Mouse (Mus musculus) liver, embryonic 11.5 days (tissue): ENCODE results near the gene Ankrd13b. TPM values are rescaled to one million over a fixed set of nuclear protein-coding genes. Genes with fewer than 3 reads are reported as not detected.

ENCODE experiments used
- ATAC-seq: fragments of 200-750 bp; cut with Nextera tagmentation; replicated peaks from 2 replicates; pipeline ENCODE4 v1.8.0; 2017; ENCODE audit warnings: moderate number of reproducible peaks, mild to moderate bottlenecking, moderate TSS enrichment, moderate library complexity; ENCODE audit not compliant: low FRiP score
- DNase-seq: peaks from one replicate; pipeline ENCODE4 v3.0.0-alpha.2; 2017; ENCODE audit warnings: low spot score
- H3K27ac ChIP-seq: fragments of 300-500 bp; sonication (generic); 2 replicates; pipeline ENCODE4 v1.5.1; 2014; ENCODE audit warnings: mild to moderate bottlenecking, low read depth, low read length, control low read depth
- H3K27me3 ChIP-seq: fragments of 300-500 bp; sonication (generic); replicated peaks from 2 replicates; pipeline ENCODE4 v1.6.1; 2014; ENCODE audit warnings: low read length, mixed read lengths; ENCODE audit not compliant: control insufficient read depth, insufficient read depth
- H3K36me3 ChIP-seq: fragments of 300-500 bp; sonication (generic); 2 replicates; pipeline ENCODE4 v1.6.1; 2014; ENCODE audit warnings: mild to moderate bottlenecking, low read length, moderate library complexity, mixed read lengths; ENCODE audit not compliant: control insufficient read depth, insufficient read depth
- H3K4me1 ChIP-seq: fragments of 300-500 bp; sonication (generic); replicated peaks from 2 replicates; pipeline ENCODE4 v1.6.1; 2014; ENCODE audit warnings: low read length, mixed read lengths; ENCODE audit not compliant: control insufficient read depth, insufficient read depth
- H3K4me2 ChIP-seq: fragments of 300-500 bp; sonication (generic); 2 replicates; pipeline ENCODE4 v1.6.1; 2014; ENCODE audit warnings: mild to moderate bottlenecking, control low read depth, moderate library complexity
- H3K4me3 ChIP-seq: fragments of 300-500 bp; sonication (generic); 2 replicates; pipeline ENCODE4 v1.5.1; 2014; ENCODE audit warnings: low read depth, low read length, control low read depth
- H3K9ac ChIP-seq: fragments of 300-500 bp; sonication (generic); 2 replicates; pipeline ENCODE4 v1.6.1; 2014; ENCODE audit warnings: low read depth, low read length, control low read depth
- H3K9me3 ChIP-seq: fragments of 300-500 bp; sonication (generic); 2 replicates; pipeline ENCODE4 v1.6.1; 2016; ENCODE audit warnings: low read length, inconsistent platforms, mixed read lengths; ENCODE audit not compliant: control insufficient read depth
- WGBS: fragments of 180-500 bp; shearing (Covaris S2); extraction: QIAGEN DNeasy Blood & Tissue Kit; methylation state at CpG from one replicate; pipeline ENCODE4 v1.1.7; 2014; 5-methylcytosine and 5-hydroxymethylcytosine counted together
- polyA plus RNA-seq: library from polyadenylated mRNA; unstranded; fragments of >200 nt; fragmentation: Nextera tagmentation; extraction: Ambion mirVana; gene quantifications from 2 replicates; pipeline ENCODE4 v1.2.1, GENCODE M21; 2014

Ankrd13b gene
- polyA plus RNA-seq, 1 experiment from 2014 or later = 5.6 TPM

DNA sequence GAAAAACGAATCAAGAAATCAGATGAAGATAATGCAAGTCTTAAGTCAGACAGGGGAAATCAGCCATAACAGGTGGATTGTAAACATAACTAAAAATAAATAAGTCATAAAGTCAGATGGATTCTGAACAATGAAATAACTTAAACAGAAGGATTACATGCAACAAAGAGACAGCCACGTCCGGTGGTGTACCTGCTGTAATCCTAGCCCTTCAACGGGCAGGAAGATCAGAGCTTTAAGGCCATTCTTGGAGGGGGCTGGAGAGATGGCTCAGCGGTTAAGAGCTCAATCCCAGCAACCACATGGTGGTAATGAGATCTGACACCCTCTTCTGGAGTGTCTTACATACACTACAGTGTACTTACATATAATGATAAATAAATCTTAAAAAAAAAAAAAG lies 21.9 kb upstream of the Ankrd13b start:
- ATAC-seq (no peak), DNase-seq (peak; percentile 27)
- Histone ChIP-seq H3K27me3 (peaks cover 14% of the 10 kb centered on the region), H3K27ac (no peak overlapping the region), H3K9ac (no peak overlapping the region), H3K36me3 (peaks cover 8% of the 10 kb centered on the region; the same call in 1 of the 2 replicates), H3K4me3 (no peak overlapping the region), H3K4me2 (no peak overlapping the region), H3K4me1 (peaks cover 34% of the 10 kb centered on the region), H3K9me3 (no peaks in the 10 kb centered on the region)
- WGBS = 73% methylated on average over 5 of the region's 5 CpGs

DNA sequence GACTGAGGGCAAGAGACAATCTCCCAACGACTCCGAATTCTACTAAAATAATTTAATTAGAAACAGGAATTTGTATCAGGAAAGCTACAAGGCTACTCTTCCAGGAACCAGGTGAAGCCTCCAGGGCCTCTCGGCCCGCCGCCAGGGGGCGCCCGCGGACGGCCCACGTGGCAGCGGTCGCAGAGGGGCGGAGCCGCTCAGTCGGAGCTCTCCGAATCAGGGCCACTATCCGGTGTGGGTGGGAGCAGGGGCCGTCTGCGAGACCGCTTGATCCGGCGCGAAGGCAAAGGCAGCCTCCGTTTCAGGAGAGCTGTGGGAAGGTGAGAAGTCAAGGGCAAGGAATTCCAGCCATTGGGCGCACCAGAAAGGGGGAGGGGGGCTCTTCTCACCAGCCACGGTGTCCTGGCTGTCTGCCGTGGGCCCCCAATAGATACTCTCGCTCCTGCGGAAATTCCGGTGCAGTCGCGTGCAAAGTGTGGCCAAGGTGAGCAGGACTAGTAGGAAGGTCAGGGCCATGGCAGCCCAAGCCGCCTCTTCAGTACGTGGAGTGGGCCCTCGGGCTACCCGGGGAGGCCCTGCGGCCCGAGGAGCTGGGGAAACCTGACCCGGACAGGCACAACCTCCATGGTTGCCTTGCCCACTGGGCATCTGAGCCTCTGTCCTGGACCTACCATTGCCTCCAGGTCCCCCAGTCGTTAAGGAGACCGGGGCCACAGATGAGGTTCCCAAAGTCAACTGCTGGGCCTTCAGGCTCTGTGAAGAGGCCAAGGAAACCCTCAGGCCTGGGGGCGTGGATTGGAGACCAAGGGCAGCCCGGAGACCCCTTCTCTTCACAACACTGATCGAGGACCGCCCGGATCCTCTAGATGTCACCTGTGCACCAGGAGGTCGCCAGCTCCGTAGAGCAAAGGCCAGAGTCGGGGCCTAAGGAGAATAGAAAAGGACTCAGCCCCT lies 18.9 kb upstream of the Ankrd13b start:
- H3K4me1 ChIP-seq = peaks cover 10% of the 10 kb centered on the region
- peak overlapping the region; percentile 30 for H3K9ac ChIP-seq
- ATAC-seq (peak; percentile 73), DNase-seq (peak; percentile 86)
- 25% methylated on average over 49 of the region's 49 CpGs for WGBS
- H3K36me3 ChIP-seq = peaks cover 37% of the 10 kb centered on the region
- H3K27me3 ChIP-seq = no peaks in the 10 kb centered on the region
- peak overlapping the region; percentile 39 for H3K4me3 ChIP-seq
- H3K9me3 ChIP-seq = no peaks in the 10 kb centered on the region
- peak overlapping the region; percentile 87 for H3K4me2 ChIP-seq
- H3K27ac ChIP-seq = no peak overlapping the region

DNA sequence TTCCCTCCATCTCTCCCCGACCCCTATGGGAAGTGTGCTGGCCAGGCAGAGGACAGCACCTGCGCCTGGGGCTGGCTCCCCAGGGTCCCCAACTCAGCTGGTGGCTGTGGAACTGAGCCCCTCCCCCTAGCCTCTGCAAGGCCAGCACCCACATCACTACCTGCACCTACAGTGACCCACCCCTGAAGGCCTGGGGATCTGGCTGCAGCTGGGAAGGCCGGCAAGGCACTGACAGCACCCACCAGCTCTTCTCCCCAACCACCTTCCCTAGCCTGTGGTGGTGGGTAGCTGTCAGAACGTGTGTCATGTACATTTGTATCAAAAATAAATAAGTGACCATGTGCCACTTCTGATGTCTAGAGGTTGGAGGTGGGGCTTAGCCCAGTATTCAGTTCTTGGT lies 17.9 kb upstream of the Ankrd13b start:
- H3K4me1 ChIP-seq = peaks cover 8% of the 10 kb centered on the region
- no peaks in the 10 kb centered on the region for H3K9me3 ChIP-seq

DNA sequence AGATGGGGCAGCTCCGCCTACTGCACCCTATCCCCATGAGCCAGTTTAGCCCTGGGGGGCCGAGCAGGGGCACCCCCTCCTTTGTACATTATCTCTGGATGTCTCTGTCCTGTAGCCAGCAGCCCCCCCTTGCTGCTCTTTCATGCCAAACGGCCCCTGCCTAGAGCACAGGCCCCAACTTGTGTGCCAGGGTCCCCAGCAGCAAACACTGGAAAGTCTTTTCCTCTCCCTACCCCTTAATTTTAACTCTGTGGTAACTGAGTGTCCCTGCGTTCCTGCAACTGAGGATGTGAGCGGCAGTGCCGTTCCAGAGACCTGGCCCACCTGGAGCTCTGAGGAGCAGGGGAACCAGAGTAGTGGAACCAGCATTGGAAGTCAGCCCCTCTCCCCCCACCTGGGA lies 17.5 kb upstream of the Ankrd13b start:
- H3K36me3 ChIP-seq = peaks cover 47% of the 10 kb centered on the region
- no peak overlapping the region for H3K9ac ChIP-seq
- no peak for ATAC-seq
- H3K4me2 ChIP-seq = no peak overlapping the region
- no peak overlapping the region; the same call in 1 of the 2 replicates for H3K27ac ChIP-seq
- H3K9me3 ChIP-seq = no peaks in the 10 kb centered on the region
- no peaks in the 10 kb centered on the region for H3K27me3 ChIP-seq
- no peak for DNase-seq
- H3K4me3 ChIP-seq = no peak overlapping the region
- 89% methylated on average over 6 of the region's 6 CpGs for WGBS
- H3K4me1 ChIP-seq = peaks cover 5% of the 10 kb centered on the region

More for the DNA sequence above, 17.9 kb upstream of the Ankrd13b start:
- Histone ChIP-seq H3K27me3 (no peaks in the 10 kb centered on the region), H3K9ac (no peak overlapping the region), H3K27ac (no peak overlapping the region; the same call in 1 of the 2 replicates), H3K4me2 (no peak overlapping the region), H3K36me3 (peaks cover 44% of the 10 kb centered on the region), H3K4me3 (no peak overlapping the region)
- DNase-seq = no peak
- WGBS = 55% methylated on average over 4 of the region's 4 CpGs
- ATAC-seq = 0 out of 2 replicates have a peak, but pooled peaks have one; percentile 8

DNA sequence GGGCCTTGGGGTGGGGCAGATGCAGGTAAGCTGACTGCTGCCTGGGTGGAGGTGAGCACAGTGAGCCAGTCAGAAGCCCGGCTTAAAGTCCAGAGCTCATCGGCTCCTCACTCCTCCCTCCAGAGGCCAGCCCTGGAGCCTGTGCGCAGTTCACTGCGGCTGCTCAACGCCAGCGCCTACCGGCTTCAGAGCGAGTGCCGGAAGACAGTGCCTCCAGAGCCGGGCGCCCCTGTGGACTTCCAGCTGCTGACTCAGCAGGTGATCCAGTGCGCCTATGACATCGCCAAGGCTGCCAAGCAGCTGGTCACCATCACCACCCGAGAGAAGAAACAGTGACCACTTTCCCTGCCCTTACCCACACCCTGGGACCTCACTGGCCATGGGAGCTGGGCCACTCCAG lies 16.8 kb upstream of the Ankrd13b start:
- Histone ChIP-seq H3K9ac (no peak overlapping the region), H3K27me3 (no peaks in the 10 kb centered on the region), H3K9me3 (no peaks in the 10 kb centered on the region), H3K36me3 (peaks cover 47% of the 10 kb centered on the region), H3K4me2 (no peak overlapping the region), H3K4me1 (peaks cover 5% of the 10 kb centered on the region), H3K27ac (no peak overlapping the region), H3K4me3 (no peak overlapping the region)
- 88% methylated on average over 14 of the region's 14 CpGs for WGBS
- no peak for DNase-seq
- no peak for ATAC-seq

DNA sequence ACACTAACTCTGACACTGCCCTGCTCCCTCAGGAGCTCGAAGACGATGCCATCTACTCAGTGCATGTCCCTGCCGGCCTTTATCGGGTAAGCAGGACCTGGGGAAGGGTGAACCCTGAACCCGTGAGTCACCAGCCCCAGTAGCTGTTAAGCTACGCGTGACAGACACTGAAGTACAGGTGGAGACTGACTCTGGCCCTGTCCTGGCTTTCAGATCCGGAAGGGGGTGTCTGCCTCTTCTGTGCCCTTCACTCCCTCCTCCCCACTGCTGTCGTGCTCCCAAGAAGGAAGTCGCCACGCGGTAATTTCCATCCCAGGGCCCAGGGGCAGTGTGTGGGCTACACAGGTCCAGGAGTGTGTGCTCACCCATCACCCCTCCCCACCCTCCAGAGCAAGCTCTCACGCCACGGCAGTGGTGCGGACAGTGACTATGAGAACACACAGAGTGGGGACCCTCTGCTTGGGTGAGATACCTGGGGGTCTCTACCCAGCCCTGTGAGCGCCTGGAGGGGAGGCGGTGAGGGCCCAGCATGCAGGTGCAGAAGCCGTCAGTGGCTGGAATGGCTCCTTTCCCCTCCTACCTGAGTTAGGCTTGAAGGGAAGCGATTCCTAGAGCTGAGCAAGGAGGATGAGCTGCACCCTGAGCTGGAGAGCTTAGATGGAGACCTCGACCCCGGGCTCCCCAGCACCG lies 16.0 kb upstream of the Ankrd13b start:
- WGBS = 89% methylated on average over 22 of the region's 22 CpGs

DNA sequence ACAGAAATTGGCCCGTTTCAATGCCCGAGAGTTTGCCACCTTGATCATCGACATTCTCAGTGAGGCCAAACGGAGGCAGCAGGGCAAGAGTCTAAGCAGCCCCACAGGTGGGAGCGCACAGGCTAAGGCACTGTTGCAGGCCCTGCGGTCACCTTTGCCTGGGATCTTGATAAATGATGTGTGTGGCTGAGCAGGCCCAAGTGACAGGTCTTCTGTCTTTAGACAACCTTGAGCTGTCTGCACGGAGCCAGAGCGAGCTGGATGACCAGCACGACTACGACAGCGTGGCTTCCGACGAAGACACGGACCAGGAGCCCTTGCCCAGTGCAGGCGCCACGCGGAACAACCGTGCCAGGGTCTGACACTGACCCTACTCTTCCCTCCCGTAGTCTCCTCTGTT lies 14.9 kb upstream of the Ankrd13b start:
- Histone ChIP-seq H3K27ac (no peak overlapping the region), H3K36me3 (peaks cover 57% of the 10 kb centered on the region), H3K9me3 (no peaks in the 10 kb centered on the region), H3K4me1 (peaks cover 5% of the 10 kb centered on the region), H3K27me3 (no peaks in the 10 kb centered on the region), H3K4me3 (no peak overlapping the region), H3K4me2 (no peak overlapping the region), H3K9ac (no peak overlapping the region)
- no peak for DNase-seq
- ATAC-seq = no peak
- WGBS = 87% methylated on average over 19 of the region's 19 CpGs

More for the DNA sequence above, 16.0 kb upstream of the Ankrd13b start:
- no peak overlapping the region for H3K9ac ChIP-seq
- H3K9me3 ChIP-seq = no peaks in the 10 kb centered on the region
- no peaks in the 10 kb centered on the region for H3K27me3 ChIP-seq
- H3K27ac ChIP-seq = no peak overlapping the region
- H3K4me2 ChIP-seq = no peak overlapping the region
- peaks cover 5% of the 10 kb centered on the region for H3K4me1 ChIP-seq
- DNase-seq = no peak
- no peak for ATAC-seq
- H3K36me3 ChIP-seq = peaks cover 49% of the 10 kb centered on the region
- no peak overlapping the region for H3K4me3 ChIP-seq

DNA sequence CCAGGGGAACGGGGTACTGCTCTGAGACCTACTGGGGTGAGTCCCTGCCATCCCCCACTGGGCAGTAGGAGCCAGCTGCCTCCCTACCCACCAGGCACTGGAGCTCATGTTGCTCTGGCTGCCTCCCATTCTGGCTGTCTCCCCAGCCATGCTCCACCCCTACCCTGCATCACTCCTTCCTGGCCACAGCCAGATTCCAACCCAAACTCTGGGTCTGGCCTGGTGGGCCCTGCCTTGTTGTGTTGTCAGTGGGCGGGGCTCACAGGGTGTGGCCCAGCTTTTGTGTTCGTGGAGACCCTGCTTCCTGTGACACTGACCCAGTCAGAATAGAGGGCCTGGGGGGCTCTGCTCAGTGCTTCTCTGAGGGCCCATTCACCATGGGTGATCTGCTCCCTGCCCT lies 14.0 kb upstream of the Ankrd13b start:
- 67% methylated on average over 3 of the region's 3 CpGs for WGBS
- H3K27me3 ChIP-seq = no peaks in the 10 kb centered on the region
- H3K4me2 ChIP-seq = no peak overlapping the region
- no peak for ATAC-seq
- H3K27ac ChIP-seq = no peak overlapping the region
- H3K36me3 ChIP-seq = peaks cover 60% of the 10 kb centered on the region
- no peak overlapping the region for H3K4me3 ChIP-seq
- H3K4me1 ChIP-seq = peaks cover 5% of the 10 kb centered on the region
- DNase-seq = no peak
- no peak overlapping the region for H3K9ac ChIP-seq
- H3K9me3 ChIP-seq = no peaks in the 10 kb centered on the region
